Mouse (Mus musculus): Measurements from ENCODE around the gene Bcl9l.

DNA sequence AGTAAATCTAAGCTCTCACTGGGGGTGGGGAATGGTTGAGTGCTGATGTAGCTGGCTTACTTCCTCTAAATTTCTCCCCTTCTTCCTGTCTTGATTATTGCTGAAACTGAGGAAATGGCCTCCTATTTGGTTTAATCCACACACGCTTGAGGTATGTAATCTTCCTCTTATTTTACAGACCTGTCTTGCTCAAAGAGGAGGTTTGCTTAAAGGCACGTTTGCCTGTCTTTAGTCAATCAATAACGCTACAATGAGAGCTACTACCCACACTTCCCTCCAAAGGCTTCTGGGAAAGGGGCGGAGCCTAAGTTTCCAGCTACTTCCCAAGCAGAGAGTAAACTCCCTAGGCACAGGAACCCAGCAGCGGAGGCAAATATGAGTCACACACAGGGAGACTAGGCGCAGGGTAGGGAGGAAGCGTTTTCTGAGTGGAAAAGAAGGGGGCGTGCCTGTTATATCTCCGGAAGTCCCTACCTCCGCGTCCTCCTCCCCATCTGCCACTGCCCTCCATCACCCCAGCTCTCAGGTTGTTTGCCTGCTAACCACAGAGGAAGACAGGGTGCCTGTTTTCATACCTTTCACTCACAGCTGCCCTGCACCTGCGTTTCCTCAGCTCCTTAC, 32.6 kb downstream of the Bcl9l start:
- TF ChIP-seq EP300 (IDR thresholded peaks at IDR 0.05; ENCODE audit: low read depth): no peak
- no peak for TF ChIP-seq CTCF (IDR thresholded peaks at IDR 0.05; ENCODE audit: low read depth)
